Mouse (Mus musculus) ES-E14 (cell line): ENCODE measurements around the gene Ints5. TPM values are rescaled to one million over a fixed set of nuclear protein-coding genes. Genes with fewer than 3 reads are reported as not detected.

ENCODE experiments used
- DNase-seq: peaks from one replicate; pipeline ENCODE4 v3.0.0-alpha.2; 2013; ENCODE audit warnings: low read depth, low spot score
- H3K27ac ChIP-seq: 2 replicates; pipeline ENCODE4 v1.5.1; 2012; ENCODE audit warnings: low read depth, mild to moderate bottlenecking, low read length, moderate library complexity, mixed read lengths; ENCODE audit not compliant: poor library complexity, insufficient read depth, severe bottlenecking
- H3K36me3 ChIP-seq: 2 replicates; pipeline ENCODE4 v1.6.1; 2012; ENCODE audit warnings: mild to moderate bottlenecking, low read length, moderate library complexity, mixed read lengths; ENCODE audit not compliant: control insufficient read depth, poor library complexity, insufficient read depth, severe bottlenecking
- H3K4me1 ChIP-seq, 2 experiments: fragments of 150-350 bp in 1 of 2; sonication (generic) in 1 of 2; 2 replicates each; pipeline ENCODE4 v1.6.1; 2012; ENCODE audit warnings: low read length in 2 of 2, mild to moderate bottlenecking in 1 of 2, mixed read lengths in 1 of 2; ENCODE audit not compliant: control insufficient read depth in 2 of 2, insufficient read depth in 2 of 2, poor library complexity in 1 of 2
- H3K4me3 ChIP-seq, 2 experiments: fragments of 150-350 bp in 1 of 2; sonication (generic) in 1 of 2; 2 replicates each; pipeline ENCODE4 v1.5.1; 2012; ENCODE audit warnings: low read length in 2 of 2, low read depth in 1 of 2, mild to moderate bottlenecking in 1 of 2, mixed read lengths in 1 of 2; ENCODE audit not compliant: insufficient read depth in 1 of 2, poor library complexity in 1 of 2, severe bottlenecking in 1 of 2
- H3K9ac ChIP-seq: 2 replicates; pipeline ENCODE4 v1.6.1; 2012; ENCODE audit warnings: low read depth, mild to moderate bottlenecking, low read length, mixed read lengths; ENCODE audit not compliant: poor library complexity, insufficient read depth, severe bottlenecking
- H3K9me3 ChIP-seq: fragments of 150-350 bp; sonication (generic); 2 replicates; pipeline ENCODE4 v1.6.1; 2012; ENCODE audit warnings: low read depth, mild to moderate bottlenecking, low read length; ENCODE audit not compliant: control insufficient read depth, insufficient read depth
- CHD2 ChIP-seq: IDR thresholded peaks from 2 replicates; pipeline ENCODE4 v1.6.1; 2014; ENCODE audit warnings: mild to moderate bottlenecking, low read depth, low read length, inconsistent platforms
- HCFC1 ChIP-seq: IDR thresholded peaks from 2 replicates; pipeline ENCODE4 v1.6.1; 2012; ENCODE audit warnings: low read length, inconsistent platforms, borderline replicate concordance; ENCODE audit not compliant: insufficient read depth
- MAFK ChIP-seq: IDR thresholded peaks from 2 replicates; pipeline ENCODE4 v1.6.1; 2014; ENCODE audit warnings: mild to moderate bottlenecking, low read depth, low read length, inconsistent platforms; ENCODE audit not compliant: insufficient read depth
- ZC3H11A ChIP-seq: IDR thresholded peaks from 2 replicates; pipeline ENCODE4 v1.6.1; 2012; ENCODE audit warnings: low read depth, mild to moderate bottlenecking, inconsistent platforms, low read length, borderline replicate concordance
- ZNF384 ChIP-seq: IDR thresholded peaks from 2 replicates; pipeline ENCODE4 v1.6.1; 2012; ENCODE audit warnings: low read depth, low read length, inconsistent platforms
- in situ Hi-C, 2 experiments: fragments of 600-800 bp; cut with MboI; formaldehyde crosslinking; loops; one replicate each; pipeline ENCODE4 v1.15.1; 2025; ENCODE audit warnings: low sequenced_read_pairs in 2 of 2, inconsistent platforms in 1 of 2; ENCODE audit not compliant: unreplicated experiment in 2 of 2
- total RNA-seq: library from RNA; depleted of rRNA; stranded (reverse); fragments of 300-350 nt; gene quantifications from 2 replicates; pipeline ENCODE4 v1.2.3, GENCODE M21; 2012

The Ints5 gene
- total RNA-seq, 1 experiment: 59.3 TPM

DNA sequence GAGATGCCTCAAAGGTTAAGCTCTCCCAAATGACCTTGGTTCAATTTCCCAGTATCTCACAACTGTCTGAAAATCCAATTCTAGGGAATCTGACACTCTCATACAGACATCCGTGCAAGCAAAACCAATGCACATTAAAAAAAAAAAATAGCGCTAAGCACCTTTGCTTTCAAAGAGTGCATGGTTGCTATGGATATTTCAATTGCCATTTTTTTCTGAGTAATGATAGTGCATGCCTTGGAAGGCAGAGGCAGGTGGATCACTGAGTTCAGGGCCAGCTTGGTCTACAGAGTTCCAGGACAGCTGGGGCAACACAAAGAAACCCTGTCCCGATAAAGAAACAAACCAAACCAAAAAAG lies 11.8 kb upstream of the Ints5 start:
- TF ChIP-seq MAFK (no peak), CHD2 (no peak), HCFC1 (no peak), ZC3H11A (no peak), ZNF384 (no peak)
- Histone ChIP-seq H3K9me3 (no peaks in the 10 kb centered on the region), H3K9ac (peak overlapping the region; percentile 69; the same call in 1 of the 2 replicates), H3K4me3 (peak overlapping the region; percentile 82 to 96; a peak in 3 of 4 replicates), H3K4me1 (0 out of 4 replicates have a peak, but pooled peaks cover 0 to 3% of the 10 kb centered on the region in 2 experiments), H3K36me3 (no peaks in the 10 kb centered on the region; the same call in 1 of the 2 replicates), H3K27ac (no peak overlapping the region; the same call in 1 of the 2 replicates)
- no peak for DNase-seq
- in situ Hi-C loops: no loop called here

DNA sequence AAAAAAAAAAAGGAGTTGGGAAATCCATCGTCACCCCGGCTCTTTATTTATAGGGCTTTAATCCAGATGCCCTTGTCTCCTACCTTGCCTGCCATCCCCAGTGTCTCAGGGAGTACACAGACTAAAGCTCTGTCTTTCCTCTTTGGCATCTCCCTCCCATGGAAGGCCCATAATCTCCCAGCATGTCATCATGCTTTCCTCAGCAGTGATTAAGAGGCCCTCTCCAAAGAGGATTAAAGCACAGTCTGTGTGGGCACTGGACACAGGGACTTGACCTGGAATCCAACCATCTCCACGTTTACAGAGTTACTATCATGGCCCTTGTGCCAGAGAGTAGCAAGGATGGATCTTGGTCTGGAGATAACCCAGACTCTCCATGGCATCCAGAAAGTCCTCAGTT lies 9.2 kb upstream of the Ints5 start, which contains the start of the genes Lbhd1 and Gm49403:
Gene Lbhd1 (plus strand): TSS at position 117 of the 400 bp plus-strand sequence.
Gene Gm49403 (plus strand): TSS at position 315 of the 400 bp plus-strand sequence.
- H3K9me3 ChIP-seq: no peaks in the 10 kb centered on the region
- peaks cover 4% of the 10 kb centered on the region for H3K36me3 ChIP-seq
- no peak for DNase-seq
- no peak within 1 kb of the TSS for H3K4me3 ChIP-seq
- no peak for TF ChIP-seq ZC3H11A
- no peak for TF ChIP-seq MAFK
- no peak for TF ChIP-seq HCFC1
- H3K4me1 ChIP-seq: peaks cover 0 to 3% of the 10 kb centered on the region in 2 experiments; a peak in 1 of 4 replicates
- in situ Hi-C loops: no loop called here
- no peak within 1 kb of the TSS for H3K27ac ChIP-seq
- no peak within 1 kb of the TSS for H3K9ac ChIP-seq

DNA sequence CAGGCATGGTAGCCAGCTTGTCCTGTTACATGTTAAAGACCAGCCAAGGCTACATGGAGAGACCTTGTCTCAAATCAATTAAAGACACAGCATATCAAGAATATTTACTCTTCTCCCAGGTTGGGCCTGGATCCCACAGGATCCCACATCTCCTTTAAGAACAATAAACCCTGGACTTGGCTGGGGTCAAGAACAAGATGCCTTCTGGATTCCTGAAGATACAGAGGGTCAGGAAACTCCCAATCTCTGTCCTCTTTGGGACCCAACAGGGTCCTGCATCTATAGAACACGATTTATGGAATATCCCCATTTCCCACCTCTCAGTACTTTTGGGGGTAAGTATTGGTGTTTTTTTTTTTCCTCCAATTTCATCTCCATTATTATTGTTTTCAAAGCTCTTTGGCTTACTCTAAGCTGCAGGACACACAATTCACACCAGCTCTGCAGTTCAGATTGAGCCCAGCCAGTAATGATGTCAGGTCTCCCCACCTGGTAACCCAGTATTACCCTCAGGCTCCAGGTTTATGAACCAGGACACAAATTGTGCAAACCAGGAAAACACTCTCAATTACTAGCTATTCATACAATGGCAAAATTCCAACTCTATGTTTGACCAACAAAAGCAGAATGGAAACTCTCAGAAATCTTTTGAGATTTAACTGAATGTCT lies 5.8 kb upstream of the Ints5 start:
- peaks cover 0 to 3% of the 10 kb centered on the region in 2 experiments; a peak in 1 of 4 replicates for H3K4me1 ChIP-seq
- in situ Hi-C loops: no loop called here
- H3K9me3 ChIP-seq: no peaks in the 10 kb centered on the region
- H3K36me3 ChIP-seq: peaks cover 20% of the 10 kb centered on the region
- DNase-seq: no peak
- TF ChIP-seq ZC3H11A (no peak), ZNF384 (no peak), CHD2 (no peak), MAFK (no peak), HCFC1 (no peak)
- H3K27ac ChIP-seq: peak overlapping the region; percentile 88; the same call in 1 of the 2 replicates
- peak overlapping the region; percentile 81 to 87; a peak in 3 of 4 replicates for H3K4me3 ChIP-seq
- H3K9ac ChIP-seq: peak overlapping the region; percentile 97; the same call in 1 of the 2 replicates

DNA sequence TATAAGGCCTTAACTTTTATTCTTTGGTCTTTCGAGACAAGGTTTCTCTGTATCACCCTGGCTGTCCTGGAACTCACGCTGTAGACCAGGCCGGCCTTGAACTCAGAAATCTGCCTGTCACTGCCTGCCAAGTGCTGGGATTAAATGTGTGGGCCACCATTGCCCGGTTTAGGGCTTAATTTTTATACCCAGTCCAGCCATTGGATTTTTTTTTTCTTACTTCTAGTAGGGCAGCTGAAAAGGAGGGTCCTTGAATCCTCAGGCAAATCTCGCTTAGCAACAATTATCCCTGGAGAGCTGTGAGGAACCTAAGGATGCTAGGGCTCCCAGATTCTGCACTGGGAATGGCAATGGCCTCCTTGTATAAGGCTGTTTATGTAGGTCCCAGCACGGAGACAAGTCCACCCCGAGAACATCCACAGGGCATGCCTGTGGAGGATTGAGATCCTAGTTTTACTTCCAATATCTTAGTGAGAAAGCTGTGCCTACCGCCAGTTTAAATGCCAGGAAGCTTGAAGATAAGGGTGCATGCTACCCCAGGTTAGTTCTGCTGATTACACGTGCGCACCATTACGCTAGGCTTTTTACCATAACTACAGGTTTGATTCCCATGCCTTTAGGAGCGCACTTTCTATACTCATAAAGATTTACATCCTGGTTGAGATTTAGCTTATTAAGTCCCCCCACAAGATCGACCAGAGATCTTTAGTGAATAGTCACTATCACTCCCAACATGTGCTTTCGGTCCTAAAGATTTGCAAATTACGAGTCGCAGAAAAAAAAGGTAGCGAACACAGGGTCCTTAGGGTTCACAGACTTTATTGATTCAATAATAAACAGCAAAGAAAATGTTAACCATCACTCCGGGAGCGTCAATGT lies 5.0 kb upstream of the Ints5 start:
- Histone ChIP-seq H3K9ac (peak overlapping the region; percentile 97), H3K36me3 (peaks cover 20% of the 10 kb centered on the region), H3K27ac (peak overlapping the region; percentile 88), H3K4me1 (peaks cover 0 to 3% of the 10 kb centered on the region in 2 experiments; a peak in 1 of 4 replicates), H3K9me3 (no peaks in the 10 kb centered on the region), H3K4me3 (peak overlapping the region; percentile 81 to 87)
- TF ChIP-seq ZNF384: 0 out of 2 replicates have a peak, but pooled peaks have one; percentile 3
- TF ChIP-seq MAFK: no peak
- no peak for TF ChIP-seq HCFC1
- no peak for DNase-seq
- in situ Hi-C loops: no loop called here
